Mouse (Mus musculus): ENCODE data around the gene Birc7.

Gene Birc7

DNA sequence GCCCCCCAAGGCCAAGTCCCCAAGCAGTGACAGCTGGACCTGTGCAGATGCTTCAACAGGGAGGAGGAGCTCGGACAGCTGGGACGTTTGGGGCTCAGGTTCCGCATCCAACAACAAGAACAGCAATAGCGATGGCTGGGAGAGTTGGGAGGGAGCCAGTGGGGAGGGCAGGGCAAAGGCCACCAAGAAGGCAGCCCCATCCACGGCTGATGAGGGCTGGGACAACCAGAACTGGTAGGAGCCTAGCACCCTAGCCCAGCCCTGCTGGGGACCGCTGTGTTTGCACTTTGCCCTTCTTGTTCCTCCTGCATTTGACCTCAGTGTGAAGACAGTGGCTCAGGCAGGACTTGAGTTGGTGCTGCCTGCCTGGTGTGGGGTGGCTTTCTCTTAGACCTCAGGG is 52.3 kb downstream of the Birc7 start:
- DNase-seq = no peak

Data from liver (tissue).